In the genomic region with DNA sequence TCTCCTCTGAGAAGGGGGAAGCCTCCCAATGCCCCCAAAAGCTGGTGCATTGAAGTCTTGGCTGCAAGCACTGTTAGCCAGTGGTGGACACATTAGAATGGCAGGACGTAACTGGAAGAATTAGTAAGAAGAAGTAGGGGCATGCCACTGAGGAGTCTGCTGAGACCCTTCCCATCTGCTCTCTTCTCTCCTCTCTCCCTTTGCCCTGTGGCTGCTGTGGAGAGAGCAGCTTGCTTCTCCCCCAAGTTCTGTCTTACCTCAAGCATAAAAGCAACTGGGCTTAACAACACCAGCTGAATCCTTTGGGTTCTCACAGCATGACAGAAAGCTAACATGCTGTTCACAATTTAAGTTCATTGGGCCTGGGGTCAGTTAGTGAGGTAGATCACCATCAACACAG, we compare ENCODE assay signal across 18 mouse cellular contexts.
A peak's percentile ranks its signal among the peaks of the same experiment; 100 is the strongest.
DNase-seq lines count a peak whose midpoint lies in the region; ATAC-seq and TF ChIP-seq lines count a peak whose summit lies in the region.
"Had no signal": no experiment of that assay in that cellular context is flagged by ENCODE, and none has a peak within 500 bp of the region (broad histone marks: within the 10 kb centered on the region; RNA-seq: fewer than 3 reads in every experiment).

No protein-coding gene starts in this region.

- no peaks in the 10 kb centered on the region for H3K36me3 ChIP-seq in hindbrain, embryonic 16.5 days (ENCODE audit: control insufficient read depth, insufficient read depth, low read length)
- H3K36me3 ChIP-seq in hindbrain, embryonic 13.5 days, result no peaks in the 10 kb centered on the region
- no peaks in the 10 kb centered on the region for H3K36me3 ChIP-seq in midbrain, postnatal 0 days (ENCODE audit: insufficient read depth, low read length)
- no peaks in the 10 kb centered on the region for H3K36me3 ChIP-seq in midbrain, embryonic 16.5 days (ENCODE audit: control insufficient read depth, insufficient read depth, low read length)
- H3K36me3 ChIP-seq: embryonic facial prominence, embryonic 10.5 days; embryonic facial prominence, embryonic 12.5 days; forebrain, embryonic 15.5 days had no signal

- peak; percentile 56; the same call in 1 of the 2 replicates for ATAC-seq in hindbrain, embryonic 16.5 days
- ATAC-seq in hindbrain, embryonic 13.5 days (ENCODE audit: low FRiP score), result no peak
- 0 out of 2 replicates have a peak, but pooled peaks have one; percentile 44 for ATAC-seq in midbrain, postnatal 0 days (ENCODE audit: low FRiP score)
- ATAC-seq in midbrain, embryonic 16.5 days, result no peak
- ATAC-seq: forebrain, embryonic 13.5 days; forebrain, postnatal 0 days had no signal

- H3K4me3 ChIP-seq in hindbrain, embryonic 16.5 days (ENCODE audit: low read length), result no peak overlapping the region
- H3K4me3 ChIP-seq in hindbrain, embryonic 13.5 days, result no peak overlapping the region
- H3K4me3 ChIP-seq in midbrain, postnatal 0 days (ENCODE audit: low read depth, low read length), result no peak overlapping the region
- no peak overlapping the region for H3K4me3 ChIP-seq in midbrain, embryonic 16.5 days (ENCODE audit: low read depth, low read length)
- H3K4me3 ChIP-seq: embryonic facial prominence, embryonic 10.5 days; embryonic facial prominence, embryonic 12.5 days; forebrain, embryonic 13.5 days; forebrain, embryonic 15.5 days had no signal

- DNase-seq in midbrain, postnatal 0 days (ENCODE audit: low spot score), result no peak
- DNase-seq in right cerebral cortex, postnatal 14 days, result no peak
- DNase-seq: adrenal gland, adult 2 months; adrenal gland, postnatal 10 days; adrenal gland, postnatal 25 days; cerebellum, adult 11-12 months; cerebellum, adult 2 months; cerebellum, adult 9-10 months; cerebellum, postnatal 10 days; cerebellum, postnatal 25 days; forebrain, postnatal 0 days had no signal

- no peak for TF ChIP-seq CTCF in midbrain, postnatal 0 days (IDR thresholded peaks at IDR 0.05)

- 82% methylated on average over 1 of the region's 1 CpGs for WGBS in hindbrain, embryonic 16.5 days
- WGBS in hindbrain, embryonic 13.5 days, result 79% methylated on average over 1 of the region's 1 CpGs
- 74% methylated on average over 1 of the region's 1 CpGs for WGBS in midbrain, postnatal 0 days
- WGBS in midbrain, embryonic 16.5 days, result 80% methylated on average over 1 of the region's 1 CpGs

- H3K9ac ChIP-seq in hindbrain, embryonic 16.5 days (ENCODE audit: low read depth, low read length), result no peak overlapping the region
- no peak overlapping the region for H3K9ac ChIP-seq in hindbrain, embryonic 13.5 days
- no peak overlapping the region for H3K9ac ChIP-seq in midbrain, postnatal 0 days (replicated peaks; ENCODE audit: low read length, poor library complexity, severe bottlenecking)
- H3K9ac ChIP-seq in midbrain, embryonic 16.5 days (ENCODE audit: low read depth, low read length), result no peak overlapping the region
- H3K9ac ChIP-seq: forebrain, embryonic 13.5 days; forebrain, embryonic 15.5 days; forebrain, postnatal 0 days had no signal

- no peaks in the 10 kb centered on the region for H3K4me1 ChIP-seq in hindbrain, embryonic 16.5 days (ENCODE audit: control insufficient read depth, insufficient read depth, low read depth, low read length)
- H3K4me1 ChIP-seq in hindbrain, embryonic 13.5 days (replicated peaks), result no peaks in the 10 kb centered on the region
- no peaks in the 10 kb centered on the region for H3K4me1 ChIP-seq in midbrain, postnatal 0 days (ENCODE audit: insufficient read depth, low read length)
- no peaks in the 10 kb centered on the region for H3K4me1 ChIP-seq in midbrain, embryonic 16.5 days (ENCODE audit: control insufficient read depth, insufficient read depth, low read length)
- H3K4me1 ChIP-seq: embryonic facial prominence, embryonic 12.5 days; forebrain, embryonic 13.5 days; forebrain, embryonic 15.5 days had no signal

- no peaks in the 10 kb centered on the region for H3K9me3 ChIP-seq in hindbrain, embryonic 16.5 days (ENCODE audit: control insufficient read depth, low read length)
- H3K9me3 ChIP-seq in hindbrain, embryonic 13.5 days, result no peaks in the 10 kb centered on the region
- H3K9me3 ChIP-seq in midbrain, postnatal 0 days (ENCODE audit: low read length), result no peaks in the 10 kb centered on the region
- no peaks in the 10 kb centered on the region for H3K9me3 ChIP-seq in midbrain, embryonic 16.5 days (replicated peaks; ENCODE audit: control insufficient read depth, low read length, poor library complexity, severe bottlenecking)
- H3K9me3 ChIP-seq: embryonic facial prominence, embryonic 10.5 days; embryonic facial prominence, embryonic 12.5 days; forebrain, embryonic 13.5 days; forebrain, embryonic 15.5 days had no signal

- H3K27ac ChIP-seq in hindbrain, embryonic 16.5 days (ENCODE audit: low read depth, low read length), result no peak overlapping the region
- no peak overlapping the region for H3K27ac ChIP-seq in hindbrain, embryonic 13.5 days
- no peak overlapping the region for H3K27ac ChIP-seq in midbrain, postnatal 0 days (ENCODE audit: low read depth, low read length)
- no peak overlapping the region for H3K27ac ChIP-seq in midbrain, embryonic 16.5 days (ENCODE audit: low read length)
- H3K27ac ChIP-seq: embryonic facial prominence, embryonic 10.5 days; embryonic facial prominence, embryonic 12.5 days; forebrain, embryonic 13.5 days; forebrain, embryonic 15.5 days had no signal

- no peaks in the 10 kb centered on the region for H3K27me3 ChIP-seq in hindbrain, embryonic 16.5 days (replicated peaks; ENCODE audit: control insufficient read depth, insufficient read depth, low read length)
- no peaks in the 10 kb centered on the region for H3K27me3 ChIP-seq in hindbrain, embryonic 13.5 days
- no peaks in the 10 kb centered on the region for H3K27me3 ChIP-seq in midbrain, postnatal 0 days (ENCODE audit: insufficient read depth, low read length)
- no peaks in the 10 kb centered on the region for H3K27me3 ChIP-seq in midbrain, embryonic 16.5 days (ENCODE audit: control insufficient read depth, insufficient read depth, low read depth, low read length)
- H3K27me3 ChIP-seq: embryonic facial prominence, embryonic 12.5 days; forebrain, embryonic 13.5 days; forebrain, embryonic 15.5 days had no signal

- H3K4me2 ChIP-seq in hindbrain, embryonic 16.5 days (ENCODE audit: low read length), result no peak overlapping the region
- H3K4me2 ChIP-seq in hindbrain, embryonic 13.5 days, result no peak overlapping the region
- H3K4me2 ChIP-seq in midbrain, postnatal 0 days (ENCODE audit: low read depth, low read length, poor library complexity, severe bottlenecking), result no peak overlapping the region
- no peak overlapping the region for H3K4me2 ChIP-seq in midbrain, embryonic 16.5 days (ENCODE audit: low read length)
- H3K4me2 ChIP-seq: embryonic facial prominence, embryonic 12.5 days; forebrain, embryonic 13.5 days; forebrain, embryonic 15.5 days had no signal

Comparison
In these comparisons a context has a peak if more than half of its experiments do, and no peak if none do; other contexts are left out.
1. ATAC-seq: peak in hindbrain, embryonic 16.5 days (single experiment) and midbrain, postnatal 0 days (single experiment); none in hindbrain, embryonic 13.5 days (single experiment) and midbrain, embryonic 16.5 days (single experiment).